Mouse (Mus musculus) embryonic facial prominence, embryonic 11.5 days (tissue): ENCODE data around the gene 1700001C19Rik. TPM values are rescaled to one million over a fixed set of nuclear protein-coding genes. Genes with fewer than 3 reads are reported as not detected.

Experiments
- ATAC-seq: fragments of 200-750 bp; cut with Nextera tagmentation; replicated peaks from 2 replicates; pipeline ENCODE4 v1.8.0; 2017; ENCODE audit warnings: low read depth; ENCODE audit not compliant: insufficient number of reproducible peaks, low FRiP score, low TSS enrichment
- DNase-seq: peaks from one replicate; pipeline ENCODE4 v3.0.0-alpha.2; 2015; ENCODE audit warnings: low spot score
- H3K27ac ChIP-seq: fragments of 300-500 bp; sonication (generic); replicated peaks from 2 replicates; pipeline ENCODE4 v1.5.1; 2014; ENCODE audit warnings: mild to moderate bottlenecking, low read depth, low read length, control low read depth
- H3K27me3 ChIP-seq: fragments of 300-500 bp; sonication (generic); 2 replicates; pipeline ENCODE4 v1.6.1; 2014; ENCODE audit warnings: mild to moderate bottlenecking, low read length, moderate library complexity, mixed read lengths; ENCODE audit not compliant: control insufficient read depth, insufficient read depth
- H3K36me3 ChIP-seq: fragments of 300-500 bp; sonication (generic); replicated peaks from 2 replicates; pipeline ENCODE4 v1.6.1; 2014; ENCODE audit warnings: low read depth, mild to moderate bottlenecking, low read length, moderate library complexity, mixed read lengths; ENCODE audit not compliant: control insufficient read depth, insufficient read depth
- H3K4me1 ChIP-seq: fragments of 300-500 bp; sonication (generic); 2 replicates; pipeline ENCODE4 v1.6.1; 2014; ENCODE audit warnings: low read length, mixed read lengths; ENCODE audit not compliant: control insufficient read depth, insufficient read depth
- H3K4me2 ChIP-seq: fragments of 300-500 bp; sonication (generic); 2 replicates; pipeline ENCODE4 v1.6.1; 2014; ENCODE audit warnings: low read depth, mild to moderate bottlenecking, control low read depth, low read length, moderate library complexity
- H3K4me3 ChIP-seq: fragments of 300-500 bp; sonication (generic); 2 replicates; pipeline ENCODE4 v1.5.1; 2014; ENCODE audit warnings: low read depth, low read length, control low read depth
- H3K9ac ChIP-seq: fragments of 300-500 bp; sonication (generic); replicated peaks from 2 replicates; pipeline ENCODE4 v1.6.1; 2014; ENCODE audit warnings: mild to moderate bottlenecking, control low read depth, low read length
- H3K9me3 ChIP-seq: fragments of 300-500 bp; sonication (generic); replicated peaks from 2 replicates; pipeline ENCODE4 v1.6.1; 2016; ENCODE audit warnings: mild to moderate bottlenecking, low read length, inconsistent platforms, mixed read lengths; ENCODE audit not compliant: control insufficient read depth
- WGBS: fragments of 180-500 bp; shearing (Covaris S2); extraction: QIAGEN DNeasy Blood & Tissue Kit; methylation state at CpG from one replicate; pipeline ENCODE4 v1.1.7; 2014; 5-methylcytosine and 5-hydroxymethylcytosine counted together
- polyA plus RNA-seq: library from polyadenylated mRNA; unstranded; fragments of >200 nt; fragmentation: Nextera tagmentation; extraction: Ambion mirVana; gene quantifications from 2 replicates; pipeline ENCODE4 v1.2.1, GENCODE M21; 2014

Gene 1700001C19Rik
- polyA plus RNA-seq, 1 experiment from 2014 or later = 0.25 TPM

GRCm38 (mm10) chr17:47474250-47474649 lies 37.1 kb upstream of the 1700001C19Rik start:
- 80% methylated on average over 4 of the region's 4 CpGs for WGBS
- no peak overlapping the region for H3K4me3 ChIP-seq
- ATAC-seq (no peak), DNase-seq (no peak)
- no peaks in the 10 kb centered on the region for H3K4me1 ChIP-seq
- H3K27ac ChIP-seq = no peak overlapping the region
- H3K9me3 ChIP-seq = no peaks in the 10 kb centered on the region
- H3K4me2 ChIP-seq = no peak overlapping the region
- H3K36me3 ChIP-seq = no peaks in the 10 kb centered on the region
- H3K9ac ChIP-seq = no peak overlapping the region
- no peaks in the 10 kb centered on the region for H3K27me3 ChIP-seq

DNA sequence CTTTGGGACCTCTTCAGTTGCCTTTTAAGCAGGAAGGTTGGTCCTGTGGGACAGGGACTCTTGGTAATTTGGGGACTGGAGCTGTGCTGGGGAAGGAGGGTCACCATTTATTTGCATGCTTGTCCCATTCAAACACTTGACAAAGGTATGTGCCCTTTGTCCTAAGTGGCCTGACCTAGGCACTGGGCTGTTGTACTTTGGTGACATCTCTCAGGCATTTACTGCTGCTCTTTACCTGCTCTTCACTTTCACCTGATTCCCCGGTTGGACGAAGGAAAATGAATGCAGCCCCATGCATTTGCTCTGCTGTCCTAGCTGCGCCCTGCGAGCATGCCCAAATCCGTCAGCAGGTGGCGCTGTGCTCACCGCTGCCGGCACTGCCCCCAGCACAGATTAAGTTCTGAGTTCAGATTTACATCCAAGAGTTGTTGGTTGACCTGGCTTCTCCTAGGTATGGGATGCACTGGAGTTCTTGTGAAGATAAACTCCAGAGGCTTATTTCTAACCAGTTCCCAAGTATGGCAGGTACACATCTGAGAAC lies 36.3 kb upstream of the 1700001C19Rik start:
- H3K36me3 ChIP-seq = no peaks in the 10 kb centered on the region
- 18% methylated on average over 8 of the region's 8 CpGs for WGBS
- H3K4me3 ChIP-seq = no peak overlapping the region
- ATAC-seq = no peak
- H3K9ac ChIP-seq = no peak overlapping the region
- no peak overlapping the region for H3K27ac ChIP-seq
- peak; percentile 39 for DNase-seq
- no peaks in the 10 kb centered on the region for H3K9me3 ChIP-seq
- 0 out of 2 replicates have a peak, but pooled peaks cover 3% of the 10 kb centered on the region for H3K27me3 ChIP-seq
- H3K4me1 ChIP-seq = no peaks in the 10 kb centered on the region
- H3K4me2 ChIP-seq = no peak overlapping the region

DNA sequence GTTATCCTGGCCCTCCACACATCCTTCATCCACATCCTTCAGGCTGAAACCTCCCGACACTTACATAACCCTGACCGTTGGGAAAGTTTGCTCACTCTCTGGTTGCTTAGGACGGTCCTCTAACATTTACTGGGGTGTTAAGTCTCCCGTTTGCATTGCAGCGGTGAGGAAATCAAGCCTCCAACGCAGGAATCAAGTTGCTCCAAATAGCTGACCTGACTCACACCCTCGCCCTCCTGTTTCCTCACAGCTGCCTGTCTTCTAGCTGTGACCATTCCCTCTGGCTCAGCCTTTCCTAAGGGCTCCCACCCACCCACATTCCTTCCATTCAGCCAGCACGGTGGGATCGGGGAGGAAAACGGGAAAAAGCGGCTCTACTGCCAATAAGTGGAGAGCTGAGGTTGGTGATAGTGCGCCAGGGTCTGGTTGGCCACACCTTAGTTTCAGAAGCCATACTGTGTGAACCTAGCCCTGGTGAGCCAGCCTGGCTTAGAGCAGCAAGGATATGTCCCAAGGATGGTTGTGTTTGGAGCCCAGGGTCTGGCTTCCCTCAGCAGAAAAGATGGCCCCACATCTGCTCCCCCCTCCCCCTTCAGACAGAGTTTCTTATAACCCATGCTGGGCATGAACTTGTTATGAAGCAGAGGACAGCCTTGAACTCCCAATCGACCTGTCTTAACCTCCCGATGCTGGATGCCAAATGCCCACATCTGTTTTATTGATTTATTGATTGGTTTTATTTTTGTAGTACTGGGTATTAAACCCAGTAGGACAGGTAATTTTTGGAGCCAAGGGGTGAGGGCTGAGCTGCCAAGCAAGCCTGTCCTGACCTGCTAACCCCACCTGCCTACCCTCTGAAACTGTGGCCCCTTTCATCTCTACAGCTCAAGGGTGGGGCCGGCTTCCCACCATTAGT lies 35.5 kb upstream of the 1700001C19Rik start:
- ATAC-seq (no peak), DNase-seq (no peak)
- no peaks in the 10 kb centered on the region for H3K9me3 ChIP-seq
- no peaks in the 10 kb centered on the region for H3K36me3 ChIP-seq
- no peak overlapping the region for H3K27ac ChIP-seq
- no peaks in the 10 kb centered on the region for H3K4me1 ChIP-seq
- no peak overlapping the region for H3K4me3 ChIP-seq
- 49% methylated on average over 15 of the region's 15 CpGs for WGBS
- H3K4me2 ChIP-seq = no peak overlapping the region
- H3K9ac ChIP-seq = no peak overlapping the region
- H3K27me3 ChIP-seq = peaks cover 9% of the 10 kb centered on the region

DNA sequence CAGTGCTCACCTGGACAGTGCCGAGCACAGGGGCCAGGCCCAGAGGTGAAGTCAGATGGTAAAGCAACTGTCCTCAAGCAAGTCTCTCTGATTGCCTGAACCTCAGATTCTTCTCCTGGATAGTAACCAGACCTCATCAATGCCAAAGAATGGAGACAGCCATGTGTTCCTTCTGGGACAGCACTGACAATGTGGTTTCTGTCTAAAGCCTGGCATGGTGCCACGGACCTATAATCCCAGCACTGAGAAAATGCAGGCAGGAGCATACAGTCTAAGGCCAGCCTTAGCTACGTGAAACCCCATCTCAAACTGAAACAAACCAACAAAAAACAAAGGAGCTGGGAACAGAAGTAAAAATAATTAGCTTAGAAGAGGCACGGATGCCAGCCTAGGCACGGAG lies 33.5 kb upstream of the 1700001C19Rik start:
- ATAC-seq = no peak
- 82% methylated on average over 5 of the region's 5 CpGs for WGBS
- H3K27ac ChIP-seq = no peak overlapping the region; the same call in 1 of the 2 replicates
- DNase-seq = no peak
- peaks cover 15% of the 10 kb centered on the region for H3K27me3 ChIP-seq
- H3K9ac ChIP-seq = no peak overlapping the region
- H3K9me3 ChIP-seq = no peaks in the 10 kb centered on the region
- H3K4me1 ChIP-seq = no peaks in the 10 kb centered on the region; the same call in 1 of the 2 replicates
- no peak overlapping the region for H3K4me3 ChIP-seq
- no peak overlapping the region for H3K4me2 ChIP-seq
- no peaks in the 10 kb centered on the region for H3K36me3 ChIP-seq

GRCm38 (mm10) chr17:47470121-47470520 lies 32.9 kb upstream of the 1700001C19Rik start:
- Histone ChIP-seq H3K4me1 (no peaks in the 10 kb centered on the region; the same call in 1 of the 2 replicates), H3K9me3 (no peaks in the 10 kb centered on the region), H3K27ac (no peak overlapping the region), H3K36me3 (no peaks in the 10 kb centered on the region), H3K27me3 (peaks cover 15% of the 10 kb centered on the region), H3K4me2 (no peak overlapping the region), H3K4me3 (no peak overlapping the region), H3K9ac (no peak overlapping the region)
- DNase-seq (no peak), ATAC-seq (no peak)
- 95% methylated on average over 4 of the region's 4 CpGs for WGBS

- H3K4me1 ChIP-seq = no peaks in the 10 kb centered on the region; the same call in 1 of the 2 replicates
- H3K4me3 ChIP-seq = no peak overlapping the region
- no peaks in the 10 kb centered on the region for H3K36me3 ChIP-seq
- no peaks in the 10 kb centered on the region for H3K9me3 ChIP-seq
- ATAC-seq = no peak
- no peak overlapping the region for H3K9ac ChIP-seq
- 80% methylated on average over 4 of the region's 4 CpGs for WGBS
- no peak overlapping the region for H3K27ac ChIP-seq
- H3K27me3 ChIP-seq = peaks cover 15% of the 10 kb centered on the region
- H3K4me2 ChIP-seq = no peak overlapping the region
- no peak for DNase-seq
Observed at GRCm38 (mm10) chr17:47469642-47470041, 32.5 kb upstream of the 1700001C19Rik start.

- Histone ChIP-seq H3K4me1 (no peaks in the 10 kb centered on the region; the same call in 1 of the 2 replicates), H3K27me3 (peaks cover 15% of the 10 kb centered on the region), H3K9ac (no peak overlapping the region; the same call in 1 of the 2 replicates), H3K27ac (no peak overlapping the region), H3K36me3 (no peaks in the 10 kb centered on the region), H3K4me2 (peak overlapping the region; percentile 28), H3K4me3 (peak overlapping the region; percentile 18), H3K9me3 (no peaks in the 10 kb centered on the region)
- ATAC-seq (no peak), DNase-seq (no peak)
- 7% methylated on average over 34 of the region's 34 CpGs for WGBS
Observed at GRCm38 (mm10) chr17:47468466-47468865, 31.3 kb upstream of the 1700001C19Rik start.

DNA sequence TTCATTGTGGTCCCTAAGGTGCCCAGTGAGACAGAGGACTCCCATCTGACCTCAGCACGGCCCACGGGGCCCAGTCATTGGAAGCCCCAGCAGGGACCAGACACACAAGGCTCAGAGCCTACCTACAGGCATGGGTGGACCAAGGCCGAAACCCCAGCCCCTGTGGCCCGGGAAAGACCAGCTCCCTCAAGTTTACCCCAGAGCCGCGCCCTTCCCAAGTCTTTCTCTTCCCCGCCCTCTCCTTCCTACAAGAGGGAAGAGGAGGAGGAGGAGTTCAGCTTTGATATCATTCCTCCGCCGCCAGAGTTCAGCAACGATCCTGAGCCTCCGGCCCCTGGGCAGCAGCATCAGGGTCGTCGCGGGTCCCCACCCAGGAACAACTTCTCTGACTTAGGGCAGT lies 30.9 kb upstream of the 1700001C19Rik start:
- DNase-seq (no peak), ATAC-seq (no peak)
- H3K4me2 ChIP-seq = peak overlapping the region; percentile 28
- H3K27me3 ChIP-seq = peaks cover 15% of the 10 kb centered on the region
- H3K4me1 ChIP-seq = no peaks in the 10 kb centered on the region; the same call in 1 of the 2 replicates
- H3K9me3 ChIP-seq = no peaks in the 10 kb centered on the region
- 13% methylated on average over 14 of the region's 14 CpGs for WGBS
- H3K4me3 ChIP-seq = peak overlapping the region; percentile 18
- H3K36me3 ChIP-seq = no peaks in the 10 kb centered on the region
- no peak overlapping the region; the same call in 1 of the 2 replicates for H3K9ac ChIP-seq
- H3K27ac ChIP-seq = no peak overlapping the region
